Mouse (Mus musculus) right cerebral cortex, adult 18-20 months (tissue): ENCODE measurements around the gene Tmem132c.

ENCODE experiments used
- DNase-seq: peaks from one replicate; pipeline ENCODE4 v3.0.0; 2022; ENCODE audit warnings: mixed read lengths

Gene Tmem132c

DNA sequence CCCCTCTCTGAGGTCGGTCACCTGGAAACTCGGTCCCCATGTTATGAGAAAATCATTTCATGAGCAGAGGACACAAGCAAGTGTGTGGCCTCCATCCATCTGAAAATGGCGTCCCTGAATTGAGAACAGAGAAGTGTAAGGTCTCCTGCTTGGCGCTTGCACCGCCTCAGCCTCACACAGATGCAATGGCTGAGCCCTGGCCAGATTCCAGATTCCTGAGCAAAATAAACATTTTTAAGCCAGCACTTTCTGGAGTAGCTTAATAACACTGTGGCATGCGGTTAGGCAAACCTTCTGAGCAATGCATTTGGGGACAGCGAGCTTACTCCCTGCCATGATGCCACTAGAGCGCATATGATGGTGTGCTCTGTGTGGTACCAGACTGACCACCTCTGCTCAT is 48.1 kb downstream of the Tmem132c start:
- DNase-seq, result no peak

DNA sequence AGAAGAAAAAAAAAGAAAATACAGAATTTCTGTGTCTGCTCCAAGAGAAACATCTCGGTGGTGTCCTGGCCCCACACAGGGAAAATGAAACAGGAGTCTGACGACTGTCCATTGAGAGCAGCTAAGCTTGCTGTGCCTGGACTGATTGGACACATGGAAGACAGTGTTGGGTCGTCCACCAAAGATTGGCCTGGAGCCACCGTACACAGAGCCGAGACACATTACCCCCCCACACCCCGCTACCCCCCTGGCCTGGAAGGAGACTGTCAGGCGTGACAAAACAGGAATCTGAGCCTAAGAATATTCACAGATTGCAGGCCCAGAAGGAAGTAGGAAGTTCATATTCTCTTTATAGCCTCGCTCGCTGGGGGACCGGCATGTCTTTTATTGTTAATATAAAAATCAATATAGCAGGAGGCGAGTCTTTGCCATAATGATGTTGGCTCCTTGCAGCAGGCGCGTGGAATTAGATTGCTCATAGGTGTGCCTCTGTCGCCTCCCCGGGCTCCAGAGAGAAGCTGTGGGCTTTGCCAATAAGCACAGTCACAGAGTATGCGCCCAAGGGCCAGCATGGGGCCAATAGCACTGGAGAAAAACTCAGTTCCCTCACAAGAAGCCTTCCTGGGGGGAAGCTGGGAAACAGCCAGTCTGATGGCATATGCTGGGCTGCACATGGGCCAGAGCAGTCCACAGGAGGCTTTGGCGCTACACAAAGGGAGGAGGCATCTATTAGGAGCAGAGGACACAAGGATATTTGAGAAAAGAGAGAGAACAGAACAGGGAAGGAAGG is 49.0 kb downstream of the Tmem132c start:
- DNase-seq, result no peak

DNA sequence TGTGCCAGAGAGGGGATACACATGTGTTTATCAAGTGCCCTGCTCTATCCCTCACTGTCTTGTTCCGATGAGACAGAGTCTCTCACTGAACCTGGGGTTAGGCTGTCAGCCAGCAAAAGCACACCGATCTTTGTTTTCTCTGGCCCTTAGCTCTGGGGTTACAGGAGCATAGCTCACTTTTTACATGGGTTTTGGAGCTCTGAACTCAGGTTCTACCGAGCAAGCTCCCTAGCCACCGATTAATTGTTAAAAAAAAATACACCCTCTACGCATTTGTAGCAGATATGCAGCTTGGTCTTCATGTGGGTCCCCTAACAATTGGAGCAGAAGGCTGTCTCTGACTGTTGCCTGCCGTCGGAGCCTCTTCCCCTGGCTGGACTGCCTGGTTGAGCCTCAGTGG is 50.0 kb downstream of the Tmem132c start:
- DNase-seq, result no peak

DNA sequence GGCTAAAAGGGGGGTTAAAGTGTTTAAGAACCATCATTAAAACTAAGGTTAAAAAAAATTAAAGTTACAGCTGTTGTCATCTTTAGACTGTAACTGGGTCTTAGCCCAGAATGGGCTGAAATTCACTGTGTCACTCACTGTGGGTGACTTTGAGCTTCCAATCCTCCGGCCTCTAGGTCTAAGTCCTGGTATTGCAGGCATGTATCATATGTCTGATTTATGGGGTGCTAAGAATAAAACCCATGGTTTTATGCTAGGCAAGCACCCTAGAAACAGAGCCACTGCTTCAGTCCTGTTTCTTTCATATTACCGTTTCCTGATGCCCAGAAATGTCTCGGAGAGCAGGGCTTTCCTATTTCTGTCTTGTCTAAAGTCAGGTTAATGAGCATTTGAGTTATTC is 52.1 kb downstream of the Tmem132c start:
- DNase-seq, result no peak

DNA sequence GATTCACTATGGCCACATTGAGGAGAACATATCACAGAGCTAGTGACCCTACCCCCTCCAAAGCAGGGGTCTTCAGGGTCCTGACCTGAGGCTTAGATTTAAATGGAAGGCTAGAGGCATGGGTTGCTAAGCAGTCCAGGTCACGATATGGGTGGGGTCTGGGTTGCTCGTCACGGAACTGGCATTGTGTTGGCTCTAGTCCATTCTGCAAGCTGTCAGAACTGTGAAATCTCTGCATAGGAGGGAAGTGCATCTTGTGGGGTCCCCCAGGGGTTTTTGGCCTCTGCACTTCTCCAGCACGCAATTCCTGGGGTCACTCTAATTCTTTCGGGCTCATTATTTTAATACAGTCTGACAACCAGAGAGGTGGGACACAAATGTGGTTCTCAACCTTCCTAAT is 55.9 kb downstream of the Tmem132c start:
- no peak for DNase-seq

DNA sequence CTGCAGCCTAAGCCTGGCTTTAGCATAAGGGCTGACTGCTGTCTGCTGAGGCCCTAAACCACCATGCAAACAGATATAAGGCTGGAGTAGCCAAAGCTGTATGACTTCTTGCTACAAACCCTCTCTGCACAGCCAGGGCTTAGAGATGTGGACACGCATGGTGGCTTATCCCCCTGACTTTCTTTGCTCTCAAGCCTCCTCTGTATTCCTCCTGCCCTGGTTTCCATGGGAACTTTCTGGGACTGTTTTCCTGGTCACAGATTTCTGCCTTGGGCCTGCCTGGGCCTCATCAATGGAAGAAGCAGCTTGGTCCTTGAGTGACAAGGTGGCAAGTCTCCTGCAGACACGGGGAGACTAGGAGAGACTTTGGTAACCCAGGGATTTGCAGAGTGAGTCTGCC is 56.5 kb downstream of the Tmem132c start:
- DNase-seq, result no peak

DNA sequence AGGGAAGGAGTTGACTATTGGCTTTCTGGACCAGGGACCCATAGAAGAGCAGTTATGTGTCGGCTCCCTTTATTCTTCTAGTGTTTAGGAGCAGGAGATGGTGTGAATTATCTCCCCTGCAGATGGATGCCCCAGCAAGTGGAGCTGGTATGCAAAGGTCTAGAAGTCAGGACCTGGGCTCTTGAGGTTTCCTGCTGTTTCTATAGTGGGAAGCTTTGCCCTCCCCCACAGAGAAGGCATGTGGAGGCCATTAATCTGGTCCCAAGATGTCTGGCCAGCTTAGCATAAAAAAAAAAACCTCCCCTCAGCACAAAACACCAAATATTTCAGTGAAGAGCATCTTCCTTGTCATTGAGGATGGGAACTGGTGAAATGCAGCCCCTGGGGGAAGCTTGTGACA is 57.4 kb downstream of the Tmem132c start:
- DNase-seq, result no peak

DNA sequence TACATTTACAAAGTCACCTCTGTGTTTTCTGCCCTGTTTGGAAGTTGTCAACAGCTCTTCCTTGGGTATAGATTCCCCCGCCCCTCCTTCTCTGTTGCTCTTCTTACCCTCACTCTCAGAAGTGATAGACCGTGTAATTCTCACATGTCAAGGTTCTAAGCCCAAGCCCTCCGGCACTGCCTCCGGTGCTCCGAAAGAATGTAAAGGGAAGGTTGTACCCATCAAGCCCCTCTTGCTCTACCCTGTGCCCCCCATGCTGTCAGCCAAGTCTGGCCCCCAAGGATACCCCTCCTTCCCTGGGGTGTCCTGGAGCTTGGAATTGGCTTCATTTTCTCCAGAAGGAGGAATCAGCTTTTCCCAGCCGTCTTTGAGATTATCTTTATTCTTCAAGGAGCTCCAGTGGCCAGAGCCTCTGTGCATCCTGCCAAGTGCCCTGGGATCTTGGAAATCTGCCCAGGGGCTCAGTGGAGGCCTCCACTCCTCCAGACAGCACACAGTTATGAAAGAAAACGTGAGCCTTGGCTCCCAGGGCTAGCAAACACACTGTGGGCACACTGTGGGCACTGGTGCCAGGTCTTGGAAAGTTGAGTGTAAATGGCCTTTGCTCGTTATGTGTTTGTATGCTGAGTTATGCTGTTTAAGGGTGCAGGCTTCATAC is 59.1 kb downstream of the Tmem132c start:
- DNase-seq, result no peak

DNA sequence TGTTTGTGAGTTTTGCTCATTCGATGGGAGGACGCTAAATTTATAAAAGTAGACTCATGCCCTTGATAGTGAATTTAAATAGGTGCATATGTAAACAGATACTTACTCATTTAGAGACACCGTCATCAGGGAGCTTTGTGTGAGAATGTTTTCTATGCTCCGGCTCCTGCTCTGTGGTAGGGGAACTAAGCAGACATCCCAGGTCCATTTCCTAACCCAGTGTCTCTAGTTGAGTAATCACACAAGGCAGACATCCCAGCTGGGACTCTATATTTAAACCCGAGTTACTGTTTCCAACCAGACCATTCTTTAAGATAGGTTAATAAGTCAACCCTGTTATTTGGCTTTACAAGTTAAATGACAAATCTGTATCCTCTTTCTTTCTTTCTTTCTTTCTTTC is 63.7 kb downstream of the Tmem132c start:
- DNase-seq, result no peak

DNA sequence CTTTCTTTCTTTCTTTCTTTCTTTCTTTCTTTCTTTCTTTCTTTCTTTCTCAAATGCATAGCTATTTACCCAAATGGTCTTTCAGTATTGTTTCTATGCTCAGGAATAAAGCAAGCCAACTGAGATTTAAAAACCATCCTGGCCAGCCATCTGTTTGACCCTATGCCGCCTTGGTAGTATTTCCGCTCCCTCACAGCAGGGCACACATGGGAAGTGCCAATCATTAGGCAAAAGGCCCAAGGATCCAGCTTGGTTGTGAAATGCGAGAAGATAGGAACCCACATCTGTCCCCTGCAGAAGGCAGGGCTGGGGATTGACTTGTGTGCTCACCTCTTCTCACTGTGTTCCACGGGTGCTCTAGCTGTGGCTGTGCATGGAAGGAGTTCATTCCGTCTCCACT is 64.1 kb downstream of the Tmem132c start:
- DNase-seq, result no peak

DNA sequence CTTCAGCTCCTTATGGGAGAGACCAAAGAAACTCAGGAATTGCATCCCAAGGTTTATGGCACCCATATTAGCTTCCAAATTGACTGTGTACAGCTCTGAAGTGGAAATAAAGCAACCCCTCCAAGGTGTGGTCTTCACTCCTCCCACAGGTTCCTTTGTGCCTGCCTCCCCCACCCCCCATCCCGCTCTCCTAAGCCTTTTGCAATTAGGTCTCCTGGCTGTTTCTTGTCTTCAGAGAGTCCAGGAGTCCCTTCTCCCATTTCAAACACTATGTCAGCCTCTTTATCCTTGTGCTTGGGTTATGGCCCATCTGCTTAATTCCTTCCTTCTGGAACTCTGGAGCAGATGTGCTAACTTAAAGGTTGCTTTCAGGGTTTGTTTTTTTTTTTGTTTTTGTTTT is 65.1 kb downstream of the Tmem132c start:
- DNase-seq, result no peak

DNA sequence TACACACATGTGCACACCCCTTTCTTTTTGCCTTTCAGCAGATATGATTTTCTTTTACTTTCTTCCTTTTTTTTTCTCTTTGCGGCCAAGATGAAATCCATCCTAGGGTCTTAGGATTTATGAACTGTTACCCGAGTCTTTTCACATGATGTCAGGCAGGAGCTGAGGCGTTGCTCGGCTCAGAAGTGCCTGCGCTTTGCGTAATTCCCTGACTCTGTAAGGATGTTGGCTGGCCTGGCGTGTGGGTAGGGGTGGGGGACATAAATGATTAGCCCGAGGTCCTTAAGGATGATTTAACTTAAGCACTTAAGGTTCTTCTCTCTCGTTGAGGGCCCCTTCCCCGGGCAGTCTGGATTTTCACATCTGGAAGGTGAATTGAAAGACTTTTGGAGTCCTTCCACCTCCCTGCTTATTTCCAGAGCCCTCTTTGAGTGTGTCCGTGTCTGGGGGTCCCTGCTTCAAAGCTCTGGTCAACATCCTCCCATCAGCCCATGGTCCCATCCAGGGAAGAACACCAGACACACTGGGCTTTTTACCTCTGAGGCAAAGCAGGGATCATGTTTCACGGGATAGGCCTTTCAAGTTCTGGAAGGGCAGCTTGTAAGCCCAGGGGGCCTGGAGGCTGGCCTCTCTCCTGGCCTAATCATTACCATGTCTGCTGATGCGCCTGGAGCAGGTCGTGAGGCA is 68.9 kb downstream of the Tmem132c start:
- no peak for DNase-seq

DNA sequence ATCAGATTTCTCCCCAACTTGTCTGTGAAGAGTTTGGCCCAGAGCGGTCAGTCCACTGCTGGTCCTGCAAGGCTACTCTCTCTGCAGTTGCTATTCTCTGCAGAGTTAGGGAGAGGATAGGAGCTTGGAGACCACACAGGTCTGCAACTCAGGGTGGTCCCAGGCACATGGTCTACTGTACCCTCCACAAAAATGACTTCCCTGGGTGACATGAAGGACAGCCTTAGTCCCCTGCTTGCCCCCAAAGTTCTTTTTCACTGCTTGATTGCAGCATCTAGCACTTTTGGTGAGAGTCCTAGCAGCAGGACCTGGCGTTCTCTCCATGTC is 69.4 kb downstream of the Tmem132c start:
- no peak for DNase-seq

DNA sequence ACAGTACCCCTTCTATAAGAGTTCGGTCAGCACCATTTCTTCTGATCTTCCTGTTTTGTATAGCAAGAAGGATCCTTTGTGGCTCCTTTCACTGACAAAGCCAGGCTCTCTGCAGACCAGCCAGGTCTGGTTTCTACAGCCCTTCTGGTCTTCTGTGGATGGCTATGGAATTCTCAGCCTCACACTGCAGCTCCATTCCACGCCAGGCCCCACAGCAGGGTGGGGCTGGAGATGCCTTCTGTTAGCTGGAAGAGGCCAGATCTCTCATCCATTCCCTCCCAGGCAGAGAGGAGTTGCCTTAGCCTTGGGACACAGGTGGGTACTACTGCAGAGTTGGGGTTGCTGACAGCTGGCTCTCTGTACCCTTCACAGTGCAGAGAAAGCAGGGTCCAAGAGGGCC is 72.0 kb downstream of the Tmem132c start:
- no peak for DNase-seq

DNA sequence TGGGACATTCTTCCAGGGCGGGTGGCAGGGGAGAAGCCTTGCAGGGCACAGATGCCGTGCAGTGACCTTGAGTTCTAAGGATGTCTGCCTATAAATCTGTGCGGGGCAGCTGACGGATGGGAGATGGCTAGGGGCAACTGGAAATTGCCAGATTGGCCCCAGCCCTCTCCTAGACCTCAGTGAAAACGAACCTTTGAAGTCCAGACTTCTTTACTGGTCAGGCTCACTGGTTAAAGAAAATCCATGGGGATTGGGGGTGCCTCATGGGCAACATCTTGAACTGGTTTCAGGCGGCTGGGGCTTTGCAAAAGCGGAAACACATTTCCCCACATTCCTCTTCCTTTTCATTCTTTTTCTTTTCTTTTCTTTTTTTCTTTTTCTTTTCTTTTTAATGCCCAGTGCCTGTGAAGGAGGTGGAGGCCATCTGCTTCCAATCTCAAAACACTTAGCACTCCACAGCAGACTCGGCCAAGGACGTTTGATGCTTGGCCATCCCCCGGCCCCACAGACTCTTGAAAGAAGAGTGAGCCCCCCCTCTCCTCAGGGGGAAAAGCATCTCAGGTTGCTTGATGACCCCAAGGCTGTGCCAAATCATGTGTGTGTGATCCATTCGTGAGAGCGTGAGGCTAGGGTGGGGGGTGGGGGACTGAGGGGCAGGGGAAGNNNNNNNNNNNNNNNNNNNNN is 77.6 kb downstream of the Tmem132c start:
- no peak for DNase-seq

DNA sequence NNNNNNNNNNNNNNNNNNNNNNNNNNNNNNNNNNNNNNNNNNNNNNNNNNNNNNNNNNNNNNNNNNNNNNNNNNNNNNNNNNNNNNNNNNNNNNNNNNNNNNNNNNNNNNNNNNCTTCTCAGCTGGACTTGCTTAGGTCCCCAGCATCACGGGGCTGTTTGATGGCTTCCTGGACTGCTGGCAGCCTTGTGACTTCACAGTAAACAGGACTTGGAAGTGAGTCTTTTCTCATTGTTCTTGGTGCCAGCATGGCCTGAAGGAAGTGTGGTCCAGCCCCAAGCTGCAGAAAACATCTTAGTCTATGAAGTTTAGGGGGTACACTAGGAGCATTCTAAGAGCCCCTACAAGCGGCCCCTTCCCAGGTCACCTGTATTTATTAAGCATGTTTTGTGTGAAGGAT is 83.0 kb downstream of the Tmem132c start:
- DNase-seq, result no peak

DNA sequence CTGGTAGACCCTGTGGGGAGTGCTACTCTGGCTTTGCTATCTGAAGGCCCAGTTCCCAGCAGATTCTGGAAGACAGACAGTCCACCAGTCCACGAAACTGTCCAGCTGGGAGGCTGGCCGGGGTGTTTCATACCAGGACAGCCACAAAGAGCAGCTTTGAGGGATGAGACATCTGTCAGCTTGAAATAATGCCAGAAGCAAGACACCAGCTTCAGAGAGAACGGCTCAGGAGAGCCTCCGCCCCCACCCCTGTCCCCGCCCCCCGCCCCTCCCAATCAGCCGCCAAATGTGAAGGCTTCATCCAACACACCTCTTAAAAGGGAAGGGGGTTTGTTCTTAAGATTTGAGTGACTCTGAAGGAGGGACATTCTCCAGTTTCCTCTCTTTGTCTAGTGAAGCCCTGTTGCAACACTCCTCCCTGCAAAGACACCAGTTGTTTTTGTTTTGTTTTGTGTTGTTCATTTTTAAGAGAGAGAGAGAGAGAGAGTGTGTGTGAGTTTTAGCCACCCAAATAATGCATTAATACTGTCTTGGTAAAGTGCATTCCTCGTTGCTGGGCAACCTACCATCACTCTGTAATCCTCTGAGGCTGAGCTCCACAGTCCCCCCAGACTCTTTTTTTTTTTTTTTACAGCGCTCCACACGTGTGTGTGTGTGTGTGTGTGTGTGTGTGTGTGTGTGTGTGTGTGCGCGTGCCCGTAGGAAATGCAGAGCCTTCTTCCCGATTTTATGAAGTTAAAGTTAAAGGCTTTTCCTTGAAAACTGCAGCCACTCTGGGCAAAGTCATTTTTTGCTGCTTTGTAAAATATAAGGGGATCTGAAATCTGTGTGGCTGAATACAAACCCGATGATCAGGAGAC is 94.7 kb downstream of the Tmem132c start:
- peak; percentile 18 for DNase-seq

DNA sequence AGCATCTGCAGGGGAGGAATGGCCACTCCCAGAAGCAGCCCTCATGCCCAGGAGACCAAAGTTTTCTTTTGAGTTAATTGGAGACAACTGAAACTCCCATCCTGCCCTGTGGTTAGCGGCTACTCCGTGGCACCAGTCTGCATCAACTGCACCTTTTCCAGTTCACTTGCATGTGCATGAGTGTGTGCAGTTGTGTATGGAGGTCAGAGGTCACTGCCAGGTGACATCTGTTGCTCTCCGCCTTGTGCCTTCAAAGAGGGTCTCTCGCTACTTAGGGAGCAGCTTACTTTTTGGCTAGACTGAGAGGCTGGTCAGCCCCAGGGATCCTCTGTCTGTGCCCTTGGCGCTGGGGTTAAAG is 95.3 kb downstream of the Tmem132c start:
- DNase-seq, result no peak

DNA sequence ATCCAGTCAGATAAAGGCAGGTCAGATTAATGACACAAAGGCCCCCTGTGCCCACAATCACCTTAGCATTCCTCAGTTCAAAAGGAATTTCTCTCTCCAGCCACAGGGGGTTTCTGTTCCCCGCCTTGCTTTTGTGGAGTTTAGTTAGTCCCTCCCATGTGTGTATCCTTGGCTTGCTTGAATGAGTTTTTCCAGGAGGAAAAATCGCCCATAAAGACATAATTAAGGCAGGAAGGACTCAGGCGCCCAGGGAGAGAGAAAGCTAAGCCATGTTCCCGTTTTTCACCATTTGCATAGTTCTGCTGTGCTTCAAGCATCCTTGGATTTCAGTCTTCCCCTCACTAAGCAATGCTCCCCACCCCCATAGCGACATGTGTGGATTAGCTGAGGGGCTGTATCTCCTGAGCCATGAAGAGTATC is 97.4 kb downstream of the Tmem132c start:
- no peak for DNase-seq

DNA sequence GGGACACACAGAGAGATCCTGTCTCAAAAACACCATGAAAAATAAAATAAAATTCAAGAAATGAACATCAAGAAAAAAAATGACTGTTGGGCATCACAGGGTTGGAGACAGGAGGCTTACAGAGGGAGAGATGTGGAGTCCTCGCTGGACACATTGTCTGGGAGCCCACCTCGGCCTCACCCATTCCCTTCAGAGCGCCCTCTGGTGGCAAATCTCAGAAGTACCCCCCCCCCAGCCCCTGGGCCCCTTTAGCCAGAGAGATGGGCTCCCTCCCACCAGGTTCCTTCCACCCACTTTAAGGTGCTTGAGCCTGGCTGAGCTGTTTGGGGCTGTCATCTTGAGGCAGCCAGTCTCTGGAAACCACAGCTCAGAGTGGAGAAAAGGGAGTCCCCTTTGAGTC is 99.5 kb downstream of the Tmem132c start:
- DNase-seq, result no peak

DNA sequence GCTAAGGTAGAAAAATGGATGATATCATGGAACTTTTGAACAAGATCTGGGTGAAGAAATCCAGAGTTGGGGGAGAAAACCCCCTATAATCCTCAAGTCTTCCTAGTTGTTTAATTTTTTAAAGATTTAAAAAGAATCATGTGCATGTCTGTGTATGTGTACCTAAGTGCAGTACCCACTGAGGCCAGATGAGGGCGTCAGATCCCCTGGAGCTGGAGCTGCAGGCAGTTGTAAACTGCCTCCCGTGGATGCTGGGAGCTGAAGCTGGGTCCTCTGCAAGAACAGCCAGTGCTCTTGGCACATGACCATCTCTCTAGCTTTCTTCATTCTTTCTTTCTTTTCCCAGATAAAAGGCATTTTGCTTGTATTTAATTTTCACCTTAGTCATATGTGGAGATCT is 103.1 kb downstream of the Tmem132c start:
- no peak for DNase-seq

DNA sequence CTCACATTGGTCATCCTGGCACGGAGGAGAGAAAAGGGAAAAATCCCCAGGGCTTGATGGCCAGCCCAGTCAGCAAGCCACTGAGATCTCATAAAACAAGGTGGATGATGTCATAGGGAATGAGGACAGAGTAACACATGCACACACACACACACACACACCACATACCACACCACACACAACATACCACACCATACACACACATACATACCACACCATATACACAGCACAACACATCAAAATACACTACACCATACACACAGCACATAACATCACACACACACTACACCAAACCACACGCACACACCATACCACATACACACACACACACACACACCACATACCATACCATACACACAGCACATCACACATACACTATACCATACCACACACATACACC is 104.8 kb downstream of the Tmem132c start:
- no peak for DNase-seq
